Mouse (Mus musculus): ENCODE results near the gene Thap2. TPM values are rescaled to one million over a fixed set of nuclear protein-coding genes. Genes with fewer than 3 reads are reported as not detected.

Gene Thap2
- polyA plus RNA-seq, 1 experiment from 2014 or later: 24.3 TPM

DNA sequence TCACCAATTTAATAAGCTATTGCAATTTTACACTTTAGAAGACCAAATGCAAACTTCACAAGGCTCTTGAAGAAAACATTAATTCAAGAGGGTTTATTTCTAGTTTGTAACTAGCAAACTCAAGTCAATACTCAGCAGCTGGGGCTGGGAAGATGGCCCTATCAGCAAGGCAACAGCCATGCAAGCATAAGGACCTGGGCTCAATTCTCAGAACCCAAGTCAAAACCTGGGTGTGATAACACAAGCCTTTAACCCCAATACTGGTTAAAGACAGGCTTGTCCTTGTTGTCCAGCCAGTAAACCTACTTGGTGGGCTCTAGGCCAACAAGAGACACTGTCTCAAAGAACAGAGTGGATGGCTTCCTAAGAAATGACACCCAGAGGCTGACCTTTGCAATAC, 37.8 kb downstream of the Thap2 start:
- no peak overlapping the region for H3K27ac ChIP-seq (ENCODE audit: low read depth, low read length)
- ATAC-seq (ENCODE audit: insufficient read depth, low FRiP score, low TSS enrichment): no peak
- peaks cover 3% of the 10 kb centered on the region; the same call in 1 of the 2 replicates for H3K36me3 ChIP-seq (ENCODE audit: control insufficient read depth, insufficient read depth, low read length)
- H3K4me2 ChIP-seq (ENCODE audit: low read depth): no peak overlapping the region
- no peaks in the 10 kb centered on the region for H3K27me3 ChIP-seq (ENCODE audit: control insufficient read depth, insufficient read depth, low read length)
- H3K4me3 ChIP-seq (ENCODE audit: low read depth, low read length): no peak overlapping the region
- no peak overlapping the region for H3K9ac ChIP-seq (ENCODE audit: low read length)
- no peaks in the 10 kb centered on the region for H3K9me3 ChIP-seq (ENCODE audit: control insufficient read depth, low read length)
- no peaks in the 10 kb centered on the region for H3K4me1 ChIP-seq (ENCODE audit: control insufficient read depth, insufficient read depth, low read length)
- no peak for DNase-seq (ENCODE audit: low spot score)

DNA sequence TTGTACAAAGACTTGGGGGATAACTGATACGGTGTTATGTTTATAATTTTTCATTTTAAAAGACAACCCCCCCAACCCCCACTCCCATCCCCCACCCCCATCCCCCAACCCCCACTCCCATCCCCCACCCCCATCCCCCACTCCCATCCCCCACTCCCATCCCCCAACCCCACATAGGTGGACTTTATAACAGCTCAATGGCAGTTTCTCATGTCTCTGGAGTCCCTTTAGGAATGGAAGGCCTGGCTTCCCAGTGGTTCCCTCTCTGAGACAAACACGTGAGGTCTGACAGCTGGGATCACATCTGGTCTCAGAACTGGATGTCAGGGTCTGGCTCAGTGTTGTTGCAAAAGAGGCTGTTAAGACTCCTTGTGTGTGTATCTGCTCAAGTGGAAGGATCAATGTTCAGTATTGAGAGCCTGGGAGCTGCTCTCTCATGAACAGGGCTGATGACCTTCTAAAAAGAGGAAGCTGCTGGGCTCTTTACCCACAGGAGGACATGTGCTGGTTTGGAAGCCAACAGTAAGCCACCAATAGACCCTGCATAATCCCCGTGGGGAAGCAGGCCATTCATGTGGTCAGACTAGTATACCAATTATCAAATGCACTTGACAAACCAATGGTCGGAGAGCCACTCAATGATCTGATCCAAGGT, 41.3 kb downstream of the Thap2 start:
- DNase-seq (ENCODE audit: low spot score) (no peak), ATAC-seq (ENCODE audit: insufficient read depth, low FRiP score, low TSS enrichment) (no peak)
- no peak overlapping the region for H3K4me2 ChIP-seq (ENCODE audit: low read depth)
- H3K27me3 ChIP-seq (ENCODE audit: control insufficient read depth, insufficient read depth, low read length): no peaks in the 10 kb centered on the region
- H3K36me3 ChIP-seq (ENCODE audit: control insufficient read depth, insufficient read depth, low read length): peaks cover 3% of the 10 kb centered on the region
- WGBS: 88% methylated on average over 4 of the region's 4 CpGs
- no peak overlapping the region for H3K4me3 ChIP-seq (ENCODE audit: low read depth, low read length)
- H3K9me3 ChIP-seq (ENCODE audit: control insufficient read depth, low read length): no peaks in the 10 kb centered on the region
- no peak overlapping the region for H3K9ac ChIP-seq (ENCODE audit: low read length)
- no peaks in the 10 kb centered on the region for H3K4me1 ChIP-seq (ENCODE audit: control insufficient read depth, insufficient read depth, low read length)
- H3K27ac ChIP-seq (ENCODE audit: low read depth, low read length): no peak overlapping the region

DNA sequence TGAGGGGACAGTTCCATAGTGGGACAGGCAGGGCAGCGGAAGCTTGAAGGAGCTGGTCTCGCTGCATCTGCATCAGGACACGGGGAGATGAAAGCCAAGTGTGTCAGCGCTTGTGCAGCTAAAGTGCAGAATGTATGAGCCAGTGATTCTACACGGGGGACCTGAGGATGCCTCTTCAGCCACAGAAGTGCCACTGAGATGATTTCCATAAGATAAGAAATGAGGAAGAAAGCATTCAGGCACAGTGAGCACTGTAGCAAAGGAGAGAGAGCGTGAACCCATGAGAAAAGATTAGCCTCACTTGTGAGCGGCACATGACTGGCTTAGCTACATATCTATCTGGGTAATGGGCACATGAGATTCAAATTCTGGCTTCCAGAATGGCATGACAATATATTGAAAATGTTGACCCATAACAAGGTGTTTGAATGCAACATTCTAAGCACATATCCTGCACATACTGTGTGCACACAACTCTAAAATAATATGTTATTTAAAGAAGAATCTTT, 44.4 kb downstream of the Thap2 start:
- no peak overlapping the region for H3K4me3 ChIP-seq (ENCODE audit: low read depth, low read length)
- no peak overlapping the region for H3K27ac ChIP-seq (ENCODE audit: low read depth, low read length)
- no peaks in the 10 kb centered on the region; the same call in 1 of the 2 replicates for H3K36me3 ChIP-seq (ENCODE audit: control insufficient read depth, insufficient read depth, low read length)
- ATAC-seq (ENCODE audit: insufficient read depth, low FRiP score, low TSS enrichment) (no peak), DNase-seq (ENCODE audit: low spot score) (no peak)
- H3K9me3 ChIP-seq (ENCODE audit: control insufficient read depth, low read length): no peaks in the 10 kb centered on the region
- no peaks in the 10 kb centered on the region for H3K27me3 ChIP-seq (ENCODE audit: control insufficient read depth, insufficient read depth, low read length)
- H3K9ac ChIP-seq (ENCODE audit: low read length): no peak overlapping the region
- 95% methylated on average over 7 of the region's 7 CpGs for WGBS
- H3K4me2 ChIP-seq (ENCODE audit: low read depth): no peak overlapping the region
- H3K4me1 ChIP-seq (ENCODE audit: control insufficient read depth, insufficient read depth, low read length): no peaks in the 10 kb centered on the region

DNA sequence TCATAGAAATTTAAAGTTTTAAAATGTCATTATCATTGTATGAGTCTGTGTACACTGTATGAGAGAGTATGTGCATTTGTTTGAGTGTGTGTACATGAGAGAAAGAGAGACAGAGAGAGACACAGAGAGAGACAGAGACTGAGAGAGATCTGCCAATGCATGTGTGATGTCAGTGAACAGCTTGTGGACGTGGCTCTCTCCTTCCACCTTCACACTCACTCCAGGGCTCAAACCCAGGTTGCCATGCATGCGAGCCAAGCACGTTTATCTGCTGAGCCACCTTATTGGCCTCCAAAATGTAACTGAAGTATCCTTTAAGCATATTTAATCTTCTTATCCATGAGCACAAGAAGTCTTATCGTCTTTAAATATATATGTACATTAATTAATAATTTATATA, 47.3 kb downstream of the Thap2 start:
- ATAC-seq (ENCODE audit: insufficient read depth, low FRiP score, low TSS enrichment) (no peak), DNase-seq (ENCODE audit: low spot score) (no peak)
- Histone ChIP-seq H3K4me3 (ENCODE audit: low read depth, low read length) (no peak overlapping the region), H3K27ac (ENCODE audit: low read depth, low read length) (no peak overlapping the region), H3K4me1 (ENCODE audit: control insufficient read depth, insufficient read depth, low read length) (no peaks in the 10 kb centered on the region), H3K27me3 (ENCODE audit: control insufficient read depth, insufficient read depth, low read length) (no peaks in the 10 kb centered on the region), H3K9ac (ENCODE audit: low read length) (no peak overlapping the region), H3K4me2 (ENCODE audit: low read depth) (no peak overlapping the region), H3K9me3 (ENCODE audit: control insufficient read depth, low read length) (no peaks in the 10 kb centered on the region), H3K36me3 (ENCODE audit: control insufficient read depth, insufficient read depth, low read length) (no peaks in the 10 kb centered on the region; the same call in 1 of the 2 replicates)
- WGBS: 89% methylated on average over 4 of the region's 4 CpGs

DNA sequence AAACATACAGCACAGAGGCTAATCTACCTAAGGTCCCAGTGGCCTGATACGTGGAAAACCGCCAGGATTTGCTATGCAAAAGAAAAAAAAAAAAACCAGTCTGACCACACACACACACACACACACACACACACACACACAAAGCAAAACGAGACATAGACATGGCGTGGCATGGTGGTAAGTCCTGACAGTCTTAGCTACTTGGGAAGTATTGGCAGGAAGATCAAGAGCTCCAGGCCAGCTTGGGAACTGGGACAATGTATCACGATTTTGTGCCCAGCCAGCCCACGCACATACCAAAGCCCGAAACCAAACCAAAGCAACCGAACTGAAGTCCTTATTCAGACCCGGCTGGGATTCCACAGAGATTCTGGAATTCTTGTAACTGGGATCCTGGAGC, 50.7 kb downstream of the Thap2 start:
- Histone ChIP-seq H3K27ac (ENCODE audit: low read depth, low read length) (no peak overlapping the region), H3K4me3 (ENCODE audit: low read depth, low read length) (no peak overlapping the region), H3K9me3 (ENCODE audit: control insufficient read depth, low read length) (no peaks in the 10 kb centered on the region), H3K4me1 (ENCODE audit: control insufficient read depth, insufficient read depth, low read length) (no peaks in the 10 kb centered on the region), H3K27me3 (ENCODE audit: control insufficient read depth, insufficient read depth, low read length) (no peaks in the 10 kb centered on the region), H3K9ac (ENCODE audit: low read length) (no peak overlapping the region), H3K4me2 (ENCODE audit: low read depth) (no peak overlapping the region), H3K36me3 (ENCODE audit: control insufficient read depth, insufficient read depth, low read length) (no peaks in the 10 kb centered on the region)
- DNase-seq (ENCODE audit: low spot score): no peak
- 88% methylated on average over 9 of the region's 9 CpGs for WGBS
- no peak for ATAC-seq (ENCODE audit: insufficient read depth, low FRiP score, low TSS enrichment)

DNA sequence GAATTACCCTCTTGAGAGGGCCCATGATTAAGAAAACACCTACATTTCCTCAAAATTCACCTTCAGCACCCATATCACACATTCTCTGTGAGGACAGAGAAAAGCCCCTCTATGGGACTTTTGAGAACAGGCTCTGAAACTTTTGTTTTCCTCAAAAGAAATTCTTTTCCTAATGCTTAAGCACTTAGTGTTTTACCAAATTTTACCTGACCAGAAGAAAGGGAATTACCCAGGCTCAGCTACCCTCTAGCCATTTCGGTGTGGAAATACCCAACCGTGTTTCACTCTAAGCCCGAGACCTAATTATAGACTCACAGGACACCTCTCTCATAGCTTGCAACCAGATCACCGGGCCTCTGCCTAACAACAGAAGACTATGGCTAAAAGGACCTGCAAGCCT, 51.2 kb downstream of the Thap2 start:
- H3K27me3 ChIP-seq (ENCODE audit: control insufficient read depth, insufficient read depth, low read length): no peaks in the 10 kb centered on the region
- DNase-seq (ENCODE audit: low spot score) (no peak), ATAC-seq (ENCODE audit: insufficient read depth, low FRiP score, low TSS enrichment) (no peak)
- no peak overlapping the region for H3K9ac ChIP-seq (ENCODE audit: low read length)
- H3K4me1 ChIP-seq (ENCODE audit: control insufficient read depth, insufficient read depth, low read length): no peaks in the 10 kb centered on the region
- WGBS: 89% methylated on average over 4 of the region's 4 CpGs
- H3K4me2 ChIP-seq (ENCODE audit: low read depth): no peak overlapping the region
- no peaks in the 10 kb centered on the region for H3K9me3 ChIP-seq (ENCODE audit: control insufficient read depth, low read length)
- no peaks in the 10 kb centered on the region for H3K36me3 ChIP-seq (ENCODE audit: control insufficient read depth, insufficient read depth, low read length)
- no peak overlapping the region for H3K4me3 ChIP-seq (ENCODE audit: low read depth, low read length)
- H3K27ac ChIP-seq (ENCODE audit: low read depth, low read length): no peak overlapping the region

DNA sequence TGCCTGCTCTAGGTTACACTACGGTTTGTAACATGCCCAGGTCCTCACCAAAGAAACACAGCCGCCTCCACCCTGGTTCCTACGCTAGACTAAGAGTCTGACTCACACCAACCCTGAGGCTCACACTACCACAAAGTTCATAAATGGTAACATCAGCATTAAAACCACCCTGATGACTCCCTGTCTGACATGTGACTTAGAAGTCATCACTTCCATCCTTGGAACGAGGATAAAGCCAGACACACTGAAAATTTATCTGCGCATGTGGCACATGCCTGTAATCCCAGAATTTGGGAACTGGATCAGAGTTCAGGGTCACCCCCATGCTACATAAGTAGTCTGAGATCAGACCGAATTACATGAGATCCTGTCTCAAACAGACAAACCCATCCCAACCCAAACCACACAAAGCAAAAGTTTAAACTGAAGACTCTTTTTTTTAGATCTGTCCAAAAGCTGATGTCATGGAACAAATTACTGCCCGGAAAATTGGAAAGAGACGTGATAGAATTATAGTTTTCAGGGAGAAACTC, 51.8 kb downstream of the Thap2 start:
- no peaks in the 10 kb centered on the region for H3K27me3 ChIP-seq (ENCODE audit: control insufficient read depth, insufficient read depth, low read length)
- no peak for ATAC-seq (ENCODE audit: insufficient read depth, low FRiP score, low TSS enrichment)
- no peak overlapping the region for H3K4me2 ChIP-seq (ENCODE audit: low read depth)
- WGBS: 89% methylated on average over 8 of the region's 8 CpGs
- H3K27ac ChIP-seq (ENCODE audit: low read depth, low read length): no peak overlapping the region
- DNase-seq (ENCODE audit: low spot score): no peak
- H3K4me1 ChIP-seq (ENCODE audit: control insufficient read depth, insufficient read depth, low read length): no peaks in the 10 kb centered on the region
- no peak overlapping the region for H3K9ac ChIP-seq (ENCODE audit: low read length)
- no peaks in the 10 kb centered on the region for H3K36me3 ChIP-seq (ENCODE audit: control insufficient read depth, insufficient read depth, low read length)
- H3K4me3 ChIP-seq (ENCODE audit: low read depth, low read length): no peak overlapping the region
- no peaks in the 10 kb centered on the region for H3K9me3 ChIP-seq (ENCODE audit: control insufficient read depth, low read length)

DNA sequence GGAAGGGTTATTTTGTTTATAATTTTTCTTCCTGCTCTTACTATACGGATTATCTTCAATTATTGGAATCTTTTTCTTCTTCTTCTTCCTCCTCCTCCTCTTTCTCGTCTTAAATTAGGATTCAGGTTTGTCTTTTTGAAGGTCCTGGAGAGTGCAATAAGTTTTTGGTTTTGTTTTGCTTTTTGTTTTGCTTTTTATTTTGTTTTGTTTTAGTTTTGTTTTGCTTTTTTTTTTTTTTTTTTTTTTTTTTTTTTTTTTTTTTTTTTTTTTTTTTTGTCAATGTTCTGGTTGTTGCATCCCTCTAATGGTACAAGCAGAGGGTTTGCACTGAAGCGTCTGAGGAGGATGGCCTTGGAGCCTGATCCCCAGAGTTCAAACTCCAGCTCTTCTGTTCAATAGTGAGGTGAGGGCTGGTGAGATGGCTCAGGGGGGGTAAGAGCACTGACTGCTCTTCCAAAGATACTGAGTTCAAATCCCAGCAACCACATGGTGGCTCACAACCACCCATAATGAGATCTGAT, 55.2 kb downstream of the Thap2 start:
- 88% methylated on average over 3 of the region's 3 CpGs for WGBS
- Histone ChIP-seq H3K9ac (ENCODE audit: low read length) (no peak overlapping the region), H3K4me2 (ENCODE audit: low read depth) (no peak overlapping the region), H3K27me3 (ENCODE audit: control insufficient read depth, insufficient read depth, low read length) (no peaks in the 10 kb centered on the region), H3K9me3 (ENCODE audit: control insufficient read depth, low read length) (no peaks in the 10 kb centered on the region), H3K36me3 (ENCODE audit: control insufficient read depth, insufficient read depth, low read length) (no peaks in the 10 kb centered on the region), H3K4me3 (ENCODE audit: low read depth, low read length) (no peak overlapping the region), H3K27ac (ENCODE audit: low read depth, low read length) (no peak overlapping the region), H3K4me1 (ENCODE audit: control insufficient read depth, insufficient read depth, low read length) (no peaks in the 10 kb centered on the region)
- ATAC-seq (ENCODE audit: insufficient read depth, low FRiP score, low TSS enrichment): no peak
- no peak for DNase-seq (ENCODE audit: low spot score)

DNA sequence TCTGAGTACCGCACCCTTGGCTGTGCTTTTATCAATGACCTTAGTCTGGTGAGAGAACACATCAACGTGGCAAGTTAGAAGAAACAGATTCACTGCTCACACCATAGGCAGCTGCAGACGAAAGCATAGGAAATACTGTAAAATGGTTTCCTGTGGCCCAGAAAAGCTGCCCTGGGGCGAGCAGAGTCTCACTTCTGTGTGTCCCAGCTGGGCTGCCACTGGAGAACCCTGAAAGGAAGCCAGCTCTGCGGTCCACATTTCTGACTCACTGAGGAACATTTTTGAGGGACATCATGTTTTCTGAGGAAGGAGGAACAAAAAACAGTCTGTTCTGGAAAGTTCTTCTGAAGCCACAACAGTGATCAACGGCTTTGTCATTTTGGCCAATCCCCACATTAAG, 55.7 kb downstream of the Thap2 start:
- ATAC-seq (ENCODE audit: insufficient read depth, low FRiP score, low TSS enrichment): no peak
- no peak overlapping the region for H3K27ac ChIP-seq (ENCODE audit: low read depth, low read length)
- no peak overlapping the region for H3K4me2 ChIP-seq (ENCODE audit: low read depth)
- no peaks in the 10 kb centered on the region for H3K4me1 ChIP-seq (ENCODE audit: control insufficient read depth, insufficient read depth, low read length)
- DNase-seq (ENCODE audit: low spot score): no peak
- H3K9ac ChIP-seq (ENCODE audit: low read length): no peak overlapping the region
- 82% methylated on average over 6 of the region's 6 CpGs for WGBS
- no peak overlapping the region for H3K4me3 ChIP-seq (ENCODE audit: low read depth, low read length)
- H3K9me3 ChIP-seq (ENCODE audit: control insufficient read depth, low read length): no peaks in the 10 kb centered on the region
- no peaks in the 10 kb centered on the region for H3K27me3 ChIP-seq (ENCODE audit: control insufficient read depth, insufficient read depth, low read length)
- no peaks in the 10 kb centered on the region for H3K36me3 ChIP-seq (ENCODE audit: control insufficient read depth, insufficient read depth, low read length)

All from neural tube, embryonic 11.5 days (tissue).